Mouse (Mus musculus) neural tube, embryonic 15.5 days (tissue): ENCODE data around the gene Ptpn3. TPM values are rescaled to one million over a fixed set of nuclear protein-coding genes. Genes with fewer than 3 reads are reported as not detected.

Source experiments
- ATAC-seq: fragments of 200-750 bp; cut with Nextera tagmentation; 2 replicates; pipeline ENCODE4 v1.8.0; 2017; ENCODE audit warnings: mild to moderate bottlenecking, moderate TSS enrichment, moderate library complexity; ENCODE audit not compliant: low FRiP score
- H3K27ac ChIP-seq: fragments of 300-500 bp; sonication (generic); replicated peaks from 2 replicates; pipeline ENCODE4 v1.5.1; 2015; ENCODE audit warnings: mild to moderate bottlenecking, inconsistent platforms
- H3K27me3 ChIP-seq: fragments of 300-500 bp; sonication (generic); replicated peaks from 2 replicates; pipeline ENCODE4 v1.6.1; 2015; ENCODE audit warnings: inconsistent platforms
- H3K36me3 ChIP-seq: fragments of 300-500 bp; sonication (generic); 2 replicates; pipeline ENCODE4 v1.6.1; 2015; ENCODE audit warnings: inconsistent platforms
- H3K4me1 ChIP-seq: fragments of 300-500 bp; sonication (generic); 2 replicates; pipeline ENCODE4 v1.6.1; 2015; ENCODE audit warnings: inconsistent platforms
- H3K4me2 ChIP-seq: fragments of 300-500 bp; sonication (generic); 2 replicates; pipeline ENCODE4 v1.6.1; 2015; ENCODE audit warnings: inconsistent platforms, mild to moderate bottlenecking, moderate library complexity
- H3K4me3 ChIP-seq: fragments of 300-500 bp; sonication (generic); replicated peaks from 2 replicates; pipeline ENCODE4 v1.5.1; 2015; ENCODE audit warnings: mild to moderate bottlenecking, inconsistent platforms
- H3K9ac ChIP-seq: fragments of 300-500 bp; sonication (generic); replicated peaks from 2 replicates; pipeline ENCODE4 v1.6.1; 2015; ENCODE audit warnings: mild to moderate bottlenecking, inconsistent platforms
- H3K9me3 ChIP-seq: fragments of 300-500 bp; sonication (generic); replicated peaks from 2 replicates; pipeline ENCODE4 v1.6.1; 2016; ENCODE audit warnings: inconsistent platforms
- WGBS: fragments of 180-500 bp; shearing (Covaris S2); methylation state at CpG from one replicate; pipeline ENCODE4 v1.1.7; 2015; ENCODE audit warnings: mixed read lengths; 5-methylcytosine and 5-hydroxymethylcytosine counted together
- polyA plus RNA-seq: library from polyadenylated mRNA; unstranded; fragments of >200 nt; fragmentation: Nextera tagmentation; extraction: Ambion mirVana; gene quantifications from 2 replicates; pipeline ENCODE4 v1.2.1, GENCODE M21; 2015

Gene Ptpn3
- polyA plus RNA-seq, 1 experiment from 2014 or later: 3.9 TPM

GRCm38 (mm10) chr4:57258159-57259035 lies 43.2 kb downstream of the Ptpn3 start:
- no peaks in the 10 kb centered on the region for H3K27me3 ChIP-seq
- H3K4me3 ChIP-seq: no peak overlapping the region
- peaks cover 15% of the 10 kb centered on the region for H3K4me1 ChIP-seq
- H3K36me3 ChIP-seq: no peaks in the 10 kb centered on the region
- H3K4me2 ChIP-seq: no peak overlapping the region
- H3K27ac ChIP-seq: no peak overlapping the region; the same call in 1 of the 2 replicates
- WGBS: 50% methylated on average over 14 of the region's 14 CpGs
- no peak; the same call in 1 of the 2 replicates for ATAC-seq
- no peak overlapping the region for H3K9ac ChIP-seq
- H3K9me3 ChIP-seq: no peaks in the 10 kb centered on the region

DNA sequence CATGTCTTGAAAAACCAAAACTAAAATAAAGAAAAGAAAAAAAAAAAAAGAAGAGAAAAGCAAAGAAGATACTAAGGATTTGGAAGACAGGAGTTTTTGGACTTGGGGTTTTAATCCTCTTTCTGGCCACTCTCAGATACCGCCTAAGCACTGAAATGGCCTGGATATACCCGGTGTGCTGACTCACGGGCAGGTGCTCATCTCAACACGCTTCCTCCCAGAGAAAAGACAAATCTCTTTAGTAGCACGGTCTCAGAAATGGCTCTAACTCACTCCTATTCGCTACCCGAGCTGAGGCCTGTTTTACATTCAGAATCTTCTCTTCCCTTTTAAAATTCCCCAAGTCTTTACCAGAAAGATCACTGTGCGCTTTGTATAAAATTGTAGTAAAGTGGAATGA lies 44.2 kb downstream of the Ptpn3 start:
- H3K9me3 ChIP-seq: no peaks in the 10 kb centered on the region
- no peak for ATAC-seq
- no peak overlapping the region for H3K9ac ChIP-seq
- no peak overlapping the region for H3K4me2 ChIP-seq
- 82% methylated on average over 8 of the region's 8 CpGs for WGBS
- no peak overlapping the region for H3K27ac ChIP-seq
- H3K27me3 ChIP-seq: no peaks in the 10 kb centered on the region
- H3K4me1 ChIP-seq: peaks cover 15% of the 10 kb centered on the region
- no peak overlapping the region for H3K4me3 ChIP-seq
- H3K36me3 ChIP-seq: no peaks in the 10 kb centered on the region

- WGBS: 92% methylated on average over 4 of the region's 4 CpGs
- Histone ChIP-seq H3K4me3 (no peak overlapping the region), H3K27ac (no peak overlapping the region), H3K27me3 (no peaks in the 10 kb centered on the region), H3K36me3 (no peaks in the 10 kb centered on the region), H3K4me1 (peaks cover 13% of the 10 kb centered on the region), H3K9me3 (no peaks in the 10 kb centered on the region), H3K4me2 (no peak overlapping the region), H3K9ac (no peak overlapping the region)
- no peak for ATAC-seq
These were observed 44.9 kb downstream of the Ptpn3 start for GRCm38 (mm10) chr4:57256761-57257160.

DNA sequence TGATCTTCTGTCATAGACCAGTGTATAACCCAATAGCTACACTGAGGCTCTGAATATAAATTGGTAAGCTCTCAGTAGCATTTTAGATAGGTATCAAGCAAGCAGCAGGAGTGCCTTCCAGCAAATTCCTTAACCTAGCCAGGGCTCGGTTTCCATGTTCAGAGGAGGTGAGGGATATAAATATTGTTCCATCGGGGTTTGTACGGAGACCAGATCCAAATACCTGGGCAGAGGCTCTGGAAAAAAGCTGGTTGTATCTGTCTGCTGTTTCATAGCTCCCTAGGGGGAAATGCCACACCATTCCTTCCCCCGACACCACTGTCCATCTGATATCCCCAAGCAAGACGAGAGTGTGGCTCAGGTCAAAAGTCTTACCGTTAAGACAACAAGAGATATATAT lies 47.2 kb downstream of the Ptpn3 start:
- Histone ChIP-seq H3K27me3 (no peaks in the 10 kb centered on the region), H3K4me3 (no peak overlapping the region), H3K9ac (no peak overlapping the region), H3K4me2 (no peak overlapping the region), H3K9me3 (no peaks in the 10 kb centered on the region), H3K4me1 (peaks cover 13% of the 10 kb centered on the region), H3K27ac (no peak overlapping the region), H3K36me3 (no peaks in the 10 kb centered on the region)
- ATAC-seq: no peak
- 86% methylated on average over 6 of the region's 6 CpGs for WGBS

DNA sequence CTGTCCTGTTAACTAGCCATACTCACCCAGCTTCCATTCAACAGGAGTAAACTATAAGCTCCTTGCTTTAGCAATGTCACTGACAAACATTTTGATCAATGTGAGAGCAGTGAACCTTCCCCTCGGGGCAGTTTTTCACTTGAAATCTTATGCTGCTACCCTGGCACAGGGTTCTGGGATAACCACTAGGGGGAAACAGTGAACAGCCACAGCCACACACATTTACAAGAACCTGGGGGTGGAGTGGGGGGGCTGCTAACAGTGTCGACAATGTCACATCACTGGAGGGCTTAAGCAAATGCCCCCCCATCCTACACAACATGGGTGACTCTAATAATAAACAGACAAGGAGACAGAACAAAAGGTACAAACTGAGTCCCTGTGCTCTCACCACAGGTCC lies 51.0 kb downstream of the Ptpn3 start:
- ATAC-seq: no peak
- H3K27ac ChIP-seq: no peak overlapping the region
- H3K9me3 ChIP-seq: no peaks in the 10 kb centered on the region
- H3K27me3 ChIP-seq: no peaks in the 10 kb centered on the region
- H3K4me1 ChIP-seq: peaks cover 7% of the 10 kb centered on the region; the same call in 1 of the 2 replicates
- no peak overlapping the region for H3K4me3 ChIP-seq
- no peak overlapping the region for H3K9ac ChIP-seq
- H3K36me3 ChIP-seq: no peaks in the 10 kb centered on the region
- 31% methylated on average over 2 of the region's 2 CpGs for WGBS
- no peak overlapping the region for H3K4me2 ChIP-seq

GRCm38 (mm10) chr4:57249108-57249507 lies 52.5 kb downstream of the Ptpn3 start:
- H3K4me1 ChIP-seq: peaks cover 7% of the 10 kb centered on the region; the same call in 1 of the 2 replicates
- ATAC-seq: no peak
- H3K9me3 ChIP-seq: no peaks in the 10 kb centered on the region
- WGBS: 12% methylated on average over 8 of the region's 8 CpGs
- no peaks in the 10 kb centered on the region for H3K36me3 ChIP-seq
- no peak overlapping the region for H3K4me3 ChIP-seq
- no peaks in the 10 kb centered on the region for H3K27me3 ChIP-seq
- H3K4me2 ChIP-seq: no peak overlapping the region
- H3K9ac ChIP-seq: no peak overlapping the region
- H3K27ac ChIP-seq: no peak overlapping the region

- H3K4me2 ChIP-seq: no peak overlapping the region
- no peak overlapping the region for H3K27ac ChIP-seq
- ATAC-seq: no peak
- no peaks in the 10 kb centered on the region for H3K9me3 ChIP-seq
- WGBS: 94% methylated on average over 10 of the region's 10 CpGs
- no peaks in the 10 kb centered on the region for H3K36me3 ChIP-seq
- H3K27me3 ChIP-seq: no peaks in the 10 kb centered on the region
- H3K4me1 ChIP-seq: peaks cover 9% of the 10 kb centered on the region; the same call in 1 of the 2 replicates
- H3K9ac ChIP-seq: no peak overlapping the region
- H3K4me3 ChIP-seq: no peak overlapping the region
These were observed 56.8 kb downstream of the Ptpn3 start for GRCm38 (mm10) chr4:57244874-57245273.

- no peak for ATAC-seq
- Histone ChIP-seq H3K9me3 (no peaks in the 10 kb centered on the region), H3K4me2 (no peak overlapping the region)
These were observed 58.3 kb downstream of the Ptpn3 start for GRCm38 (mm10) chr4:57243312-57243711.

DNA sequence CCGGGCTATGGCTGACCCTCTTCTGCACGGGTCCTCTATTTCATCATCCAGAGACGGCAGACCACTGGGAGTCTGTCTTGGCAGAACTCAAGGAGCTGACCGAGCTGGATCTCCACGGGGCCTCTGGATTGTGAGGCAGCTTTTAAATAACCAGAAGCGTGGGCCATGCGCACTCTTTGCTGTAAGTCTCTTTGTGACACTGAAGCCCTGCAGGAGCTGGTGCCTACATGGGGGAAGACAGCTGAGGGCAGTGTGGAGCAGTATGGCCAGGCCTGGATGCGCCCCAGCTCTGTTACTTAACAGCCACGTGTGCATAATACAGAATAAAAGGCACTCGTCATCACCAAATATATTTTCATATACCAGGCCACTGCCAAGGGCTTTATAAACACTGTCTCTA lies 60.7 kb downstream of the Ptpn3 start:
- Histone ChIP-seq H3K36me3 (no peaks in the 10 kb centered on the region), H3K4me2 (no peak overlapping the region), H3K9me3 (no peaks in the 10 kb centered on the region), H3K27me3 (no peaks in the 10 kb centered on the region), H3K4me1 (0 out of 2 replicates have a peak, but pooled peaks cover 3% of the 10 kb centered on the region), H3K4me3 (no peak overlapping the region), H3K27ac (no peak overlapping the region), H3K9ac (no peak overlapping the region)
- WGBS: 83% methylated on average over 10 of the region's 10 CpGs
- ATAC-seq: no peak

More at GRCm38 (mm10) chr4:57243312-57243711, 58.3 kb downstream of the Ptpn3 start:
- Histone ChIP-seq H3K9ac (no peak overlapping the region), H3K4me1 (0 out of 2 replicates have a peak, but pooled peaks cover 3% of the 10 kb centered on the region), H3K36me3 (no peaks in the 10 kb centered on the region), H3K4me3 (no peak overlapping the region), H3K27ac (no peak overlapping the region), H3K27me3 (no peaks in the 10 kb centered on the region)
- WGBS: 78% methylated on average over 11 of the region's 11 CpGs

DNA sequence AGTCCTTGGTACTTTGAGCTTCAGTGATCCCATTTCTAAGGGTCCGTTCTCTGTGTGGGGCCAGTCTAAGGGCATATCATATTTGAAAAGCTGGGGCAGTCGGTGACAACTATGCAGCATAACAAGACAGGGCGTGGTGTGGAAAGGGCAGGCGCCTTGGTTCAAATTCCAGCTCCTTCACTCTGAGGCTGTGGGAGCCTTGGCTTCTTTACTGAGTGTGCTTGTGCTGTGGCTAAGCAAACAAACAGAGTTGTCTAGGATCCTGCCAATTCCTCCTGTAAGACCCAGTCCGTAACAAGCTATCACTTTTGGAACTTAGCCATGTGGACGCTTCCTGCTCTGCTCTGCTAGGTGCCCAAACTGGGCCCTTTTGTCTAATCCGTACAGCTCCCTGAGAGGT lies 61.5 kb downstream of the Ptpn3 start:
- no peak overlapping the region for H3K9ac ChIP-seq
- no peak overlapping the region for H3K27ac ChIP-seq
- ATAC-seq: no peak
- H3K4me3 ChIP-seq: no peak overlapping the region
- no peaks in the 10 kb centered on the region for H3K9me3 ChIP-seq
- 0 out of 2 replicates have a peak, but pooled peaks cover 3% of the 10 kb centered on the region for H3K4me1 ChIP-seq
- H3K27me3 ChIP-seq: no peaks in the 10 kb centered on the region
- no peaks in the 10 kb centered on the region for H3K36me3 ChIP-seq
- WGBS: 79% methylated on average over 7 of the region's 7 CpGs
- no peak overlapping the region for H3K4me2 ChIP-seq

- no peaks in the 10 kb centered on the region for H3K36me3 ChIP-seq
- WGBS: 63% methylated on average over 6 of the region's 6 CpGs
- ATAC-seq: no peak
- H3K4me3 ChIP-seq: no peak overlapping the region
- 0 out of 2 replicates have a peak, but pooled peaks cover 3% of the 10 kb centered on the region for H3K4me1 ChIP-seq
- H3K9me3 ChIP-seq: no peaks in the 10 kb centered on the region
- H3K27ac ChIP-seq: no peak overlapping the region
- no peaks in the 10 kb centered on the region for H3K27me3 ChIP-seq
- H3K4me2 ChIP-seq: no peak overlapping the region
- no peak overlapping the region for H3K9ac ChIP-seq
These were observed 62.5 kb downstream of the Ptpn3 start for GRCm38 (mm10) chr4:57239112-57239511.

DNA sequence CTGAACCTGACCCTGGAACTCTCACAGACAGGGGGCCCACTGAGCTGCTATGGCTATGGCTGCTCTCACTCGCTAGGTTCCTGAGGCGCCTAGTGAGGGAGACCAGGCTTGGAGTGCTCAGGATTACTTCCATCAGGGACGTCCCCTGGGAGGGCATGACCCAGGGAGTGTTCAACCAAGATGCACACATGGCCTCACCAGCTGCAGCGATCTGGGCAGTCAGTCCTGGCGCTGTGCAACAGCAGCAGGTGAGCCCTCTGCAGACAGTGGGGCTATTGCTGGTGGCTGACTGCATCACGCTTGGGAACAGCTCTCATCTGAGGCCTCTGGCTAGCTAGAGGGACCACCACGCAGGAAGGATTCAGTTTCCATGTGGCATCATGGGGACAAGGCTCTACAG lies 63.5 kb downstream of the Ptpn3 start:
- H3K9me3 ChIP-seq: no peaks in the 10 kb centered on the region
- 84% methylated on average over 7 of the region's 7 CpGs for WGBS
- ATAC-seq: no peak
- H3K36me3 ChIP-seq: no peaks in the 10 kb centered on the region
- H3K4me2 ChIP-seq: no peak overlapping the region
- no peak overlapping the region for H3K4me3 ChIP-seq
- no peak overlapping the region for H3K27ac ChIP-seq
- no peaks in the 10 kb centered on the region for H3K27me3 ChIP-seq
- H3K4me1 ChIP-seq: 0 out of 2 replicates have a peak, but pooled peaks cover 3% of the 10 kb centered on the region
- no peak overlapping the region for H3K9ac ChIP-seq
